Mouse (Mus musculus): Measurements from ENCODE around the gene Rgs11. TPM values are rescaled to one million over a fixed set of nuclear protein-coding genes. Genes with fewer than 3 reads are reported as not detected.

The Rgs11 gene
- polyA plus RNA-seq, 1 experiment from 2014 or later: 15.9 TPM

DNA sequence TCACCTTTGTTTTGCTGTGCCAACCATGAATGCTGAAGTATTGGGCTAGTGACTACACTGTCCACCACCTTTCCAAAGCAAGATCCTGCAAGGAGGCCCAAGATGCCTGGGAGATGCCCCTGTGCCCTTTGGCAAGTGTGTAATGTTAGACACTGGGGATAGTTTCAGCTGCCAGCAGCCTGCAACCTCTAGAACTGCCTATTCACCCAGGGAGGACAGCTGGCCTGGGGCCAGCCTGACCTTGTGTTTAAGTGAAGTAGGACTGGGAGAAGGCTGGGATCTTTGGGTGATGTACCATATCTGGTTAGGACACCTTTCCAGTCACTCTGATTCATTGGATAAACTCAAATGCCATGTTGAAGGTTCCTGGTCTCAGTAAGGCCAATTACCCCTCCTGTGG is 753 bp upstream of the Rgs11 start:
- no peak for ATAC-seq (ENCODE audit: low read depth)
- no peak overlapping the region; the same call in 1 of the 2 replicates for H3K4me2 ChIP-seq
- no peak overlapping the region for H3K27ac ChIP-seq (replicated peaks)
- peaks cover 35% of the 10 kb centered on the region for H3K4me1 ChIP-seq (replicated peaks)
- no peak overlapping the region for H3K4me3 ChIP-seq
- peaks cover 78% of the 10 kb centered on the region for H3K27me3 ChIP-seq
- no peak overlapping the region for H3K9ac ChIP-seq
- H3K36me3 ChIP-seq: peaks cover 14% of the 10 kb centered on the region
- no peaks in the 10 kb centered on the region for H3K9me3 ChIP-seq

DNA sequence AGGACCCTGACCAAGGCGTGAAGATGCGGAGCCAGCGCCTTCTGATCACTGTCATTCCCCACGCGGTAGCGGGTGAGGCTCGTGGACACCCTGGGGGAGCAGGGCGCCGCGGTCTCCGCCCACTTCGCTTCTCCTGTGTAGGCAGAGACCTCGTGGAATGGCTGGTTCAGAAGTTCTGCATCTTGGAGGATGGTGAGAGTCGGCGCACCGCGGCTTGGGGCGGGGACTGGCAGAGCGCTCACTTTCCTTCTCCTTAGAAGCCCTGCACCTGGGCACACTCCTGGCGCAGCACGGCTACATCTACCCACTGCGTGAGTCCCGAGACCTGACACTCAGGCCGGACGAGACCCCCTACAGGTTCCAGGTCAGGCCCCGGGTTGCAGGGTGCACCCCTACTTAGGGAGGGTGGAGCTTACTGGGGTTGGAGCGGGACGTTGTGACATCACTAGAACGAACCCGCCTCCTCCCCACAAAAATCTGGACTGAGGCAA is 615 bp downstream of the Rgs11 start:
- Histone ChIP-seq H3K9ac (peak overlapping the region; percentile 62), H3K27me3 (peaks cover 78% of the 10 kb centered on the region), H3K9me3 (no peaks in the 10 kb centered on the region), H3K4me1 (replicated peaks) (peaks cover 35% of the 10 kb centered on the region), H3K36me3 (peaks cover under 1% of the 10 kb centered on the region; the same call in 1 of the 2 replicates), H3K27ac (replicated peaks) (no peak overlapping the region), H3K4me3 (peak overlapping the region; percentile 42), H3K4me2 (peak overlapping the region; percentile 73)
- under 1% methylated on average over 30 of the region's 30 CpGs for WGBS
- ATAC-seq (ENCODE audit: low read depth): no peak

DNA sequence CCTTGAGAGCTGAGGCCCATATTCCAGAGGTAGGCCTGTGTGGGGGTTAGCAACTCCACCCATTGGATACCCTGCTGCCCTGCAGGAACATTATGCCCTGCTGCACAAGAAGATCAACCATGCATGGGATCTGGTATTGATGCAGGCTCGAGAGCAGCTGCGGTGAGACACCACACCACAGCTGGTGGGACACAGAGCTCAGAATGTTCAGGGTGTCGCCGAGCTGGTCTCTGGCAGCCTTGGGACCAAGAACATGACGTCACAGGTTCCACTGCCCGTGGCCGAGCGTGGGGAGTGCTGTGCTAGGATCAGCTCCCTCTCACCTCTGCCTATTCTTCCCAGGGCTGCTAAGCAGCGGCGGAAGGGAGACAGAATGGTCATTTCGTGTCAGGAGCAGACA is 2.0 kb downstream of the Rgs11 start:
- H3K9ac ChIP-seq: no peak overlapping the region
- ATAC-seq (ENCODE audit: low read depth): no peak
- 31% methylated on average over 11 of the region's 11 CpGs for WGBS
- no peak overlapping the region for H3K4me2 ChIP-seq
- peaks cover 35% of the 10 kb centered on the region for H3K4me1 ChIP-seq (replicated peaks)
- H3K27ac ChIP-seq (replicated peaks): no peak overlapping the region
- no peaks in the 10 kb centered on the region for H3K36me3 ChIP-seq
- peaks cover 64% of the 10 kb centered on the region for H3K27me3 ChIP-seq
- H3K4me3 ChIP-seq: no peak overlapping the region
- no peaks in the 10 kb centered on the region for H3K9me3 ChIP-seq

DNA sequence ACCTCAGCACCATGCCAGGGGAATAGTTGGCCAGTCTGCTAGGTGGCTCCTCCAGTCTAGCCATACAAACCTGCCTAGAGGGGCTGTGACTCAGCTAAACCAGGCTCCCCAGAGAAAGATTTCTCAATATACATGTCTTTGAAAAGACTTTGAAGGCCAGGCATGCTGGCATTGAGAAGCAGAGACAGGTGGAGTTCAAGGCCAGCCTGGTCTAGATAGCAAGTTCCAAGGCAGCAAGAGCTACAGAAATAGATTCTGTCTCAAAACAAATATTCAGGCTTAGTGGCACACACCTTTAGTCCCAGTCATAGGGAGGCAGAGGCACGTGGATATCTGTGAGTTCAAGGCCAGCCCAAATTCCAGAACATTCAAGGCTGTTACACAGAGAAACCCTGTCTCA is 3.6 kb downstream of the Rgs11 start:
- peaks cover 19% of the 10 kb centered on the region for H3K4me1 ChIP-seq (replicated peaks)
- no peak overlapping the region for H3K27ac ChIP-seq (replicated peaks)
- no peaks in the 10 kb centered on the region for H3K9me3 ChIP-seq
- WGBS: 55% methylated on average over 1 of the region's 1 CpGs
- H3K4me3 ChIP-seq: no peak overlapping the region
- peaks cover 48% of the 10 kb centered on the region for H3K27me3 ChIP-seq
- no peak overlapping the region for H3K4me2 ChIP-seq
- no peaks in the 10 kb centered on the region for H3K36me3 ChIP-seq
- H3K9ac ChIP-seq: no peak overlapping the region
- ATAC-seq (ENCODE audit: low read depth): no peak

DNA sequence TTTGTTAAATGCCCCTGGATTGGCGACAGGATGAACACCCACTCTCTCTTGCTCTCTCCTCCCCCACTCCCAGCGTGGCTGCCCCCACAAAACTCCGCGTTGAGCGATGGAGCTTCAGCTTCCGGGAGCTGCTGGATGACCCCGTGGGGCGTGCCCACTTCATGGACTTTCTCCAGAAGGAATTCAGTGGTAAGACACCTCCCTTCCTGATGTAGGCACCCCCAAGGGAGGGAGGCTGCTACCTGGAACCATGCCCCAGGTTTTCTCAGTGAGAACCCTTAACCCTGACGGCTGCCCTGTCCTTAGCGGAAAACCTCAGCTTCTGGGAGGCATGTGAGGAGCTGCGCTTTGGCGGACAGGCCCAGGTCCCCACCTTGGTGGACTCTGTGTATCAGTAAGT is 4.9 kb downstream of the Rgs11 start, which contains the start of gene Arhgdig:
Gene Arhgdig (minus strand): TSS at position 101 of the 400 bp plus-strand sequence.
- H3K9ac ChIP-seq: no peak within 1 kb of the TSS
- H3K4me2 ChIP-seq: no peak within 1 kb of the TSS
- peaks cover 35% of the 10 kb centered on the region for H3K27me3 ChIP-seq
- no peak within 1 kb of the TSS for H3K27ac ChIP-seq (replicated peaks)
- WGBS: 91% methylated on average over 12 of the region's 12 CpGs
- 0 out of 2 replicates have a peak, but pooled peaks cover 6% of the 10 kb centered on the region for H3K36me3 ChIP-seq
- H3K9me3 ChIP-seq: no peaks in the 10 kb centered on the region
- no peak for ATAC-seq (ENCODE audit: low read depth)
- peaks cover 11% of the 10 kb centered on the region for H3K4me1 ChIP-seq (replicated peaks)
- H3K4me3 ChIP-seq: no peak within 1 kb of the TSS

DNA sequence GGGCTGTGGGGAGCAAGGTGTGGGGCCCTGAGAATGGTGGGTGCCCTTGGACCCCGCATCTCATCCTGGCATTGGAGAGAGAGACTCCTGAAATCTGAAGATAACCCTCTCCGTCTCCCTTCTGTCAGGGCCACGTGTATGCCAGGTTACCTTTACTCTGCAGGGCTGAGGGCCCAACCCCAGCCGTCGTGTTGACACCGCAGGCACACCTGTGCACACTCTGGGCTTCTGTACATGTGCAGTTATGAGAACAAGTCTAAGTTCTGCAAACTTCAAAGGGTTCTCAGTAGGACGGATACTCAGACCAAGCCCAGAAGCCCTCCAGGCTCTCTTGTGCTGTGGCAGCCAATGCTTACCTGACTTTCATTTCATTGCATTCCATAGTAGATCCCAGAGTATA is 9.5 kb downstream of the Rgs11 start:
- H3K9me3 ChIP-seq: no peaks in the 10 kb centered on the region
- no peak for ATAC-seq (ENCODE audit: low read depth)
- H3K9ac ChIP-seq: no peak overlapping the region
- no peak overlapping the region for H3K27ac ChIP-seq (replicated peaks)
- H3K36me3 ChIP-seq: peaks cover 38% of the 10 kb centered on the region
- H3K4me3 ChIP-seq: no peak overlapping the region
- H3K27me3 ChIP-seq: no peaks in the 10 kb centered on the region
- 97% methylated on average over 7 of the region's 7 CpGs for WGBS
- no peaks in the 10 kb centered on the region for H3K4me1 ChIP-seq (replicated peaks)
- H3K4me2 ChIP-seq: no peak overlapping the region

DNA sequence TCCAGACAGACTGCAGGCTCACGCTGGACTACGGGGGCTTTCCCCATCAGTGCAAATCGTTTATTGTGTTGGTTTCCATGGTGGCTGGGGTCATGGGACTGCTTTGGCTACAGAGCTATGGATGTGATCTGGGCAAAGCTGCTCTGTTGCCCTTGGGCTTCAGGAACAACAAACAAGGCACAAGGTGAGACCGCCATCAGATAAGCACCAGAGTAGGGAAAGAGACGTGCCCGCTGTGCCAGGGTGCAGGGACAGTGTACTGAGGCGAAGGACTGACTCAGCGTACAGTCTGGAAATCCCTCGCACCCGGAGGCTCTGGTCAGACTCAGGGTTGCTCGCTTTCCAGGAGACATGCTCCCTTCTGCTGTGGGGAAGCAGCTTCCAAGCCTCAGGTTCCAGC is 9.9 kb downstream of the Rgs11 start:
- Histone ChIP-seq H3K4me1 (replicated peaks) (no peaks in the 10 kb centered on the region), H3K4me2 (no peak overlapping the region), H3K9me3 (no peaks in the 10 kb centered on the region), H3K36me3 (peaks cover 42% of the 10 kb centered on the region), H3K4me3 (no peak overlapping the region), H3K27me3 (no peaks in the 10 kb centered on the region), H3K27ac (replicated peaks) (no peak overlapping the region), H3K9ac (no peak overlapping the region)
- WGBS: 89% methylated on average over 11 of the region's 11 CpGs
- no peak for ATAC-seq (ENCODE audit: low read depth)

DNA sequence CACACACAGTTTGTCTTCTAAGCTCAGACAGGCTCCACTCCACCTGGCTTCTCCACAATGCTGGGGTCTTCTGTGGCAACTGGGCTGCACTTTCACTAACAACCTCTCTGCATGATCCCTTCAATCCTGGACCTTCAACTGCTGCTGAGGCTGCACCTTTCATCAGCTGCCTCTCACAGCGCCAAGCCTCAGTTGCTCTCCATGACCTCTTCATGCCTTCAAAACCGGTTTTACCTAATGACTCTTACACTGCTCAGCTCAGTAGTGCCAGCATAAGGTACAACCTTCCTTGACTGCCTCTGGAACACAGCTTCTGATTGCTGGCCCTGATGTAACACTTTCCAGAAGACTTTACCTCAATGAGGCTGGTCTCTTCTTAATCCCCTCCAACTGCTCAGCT is 18.8 kb downstream of the Rgs11 start:
- Histone ChIP-seq H3K27me3 (no peaks in the 10 kb centered on the region), H3K4me2 (no peak overlapping the region), H3K27ac (replicated peaks) (no peak overlapping the region), H3K4me3 (no peak overlapping the region), H3K4me1 (replicated peaks) (no peaks in the 10 kb centered on the region), H3K36me3 (peaks cover 24% of the 10 kb centered on the region), H3K9ac (no peak overlapping the region), H3K9me3 (no peaks in the 10 kb centered on the region)
- 67% methylated on average over 2 of the region's 2 CpGs for WGBS
- ATAC-seq (ENCODE audit: low read depth): no peak

DNA sequence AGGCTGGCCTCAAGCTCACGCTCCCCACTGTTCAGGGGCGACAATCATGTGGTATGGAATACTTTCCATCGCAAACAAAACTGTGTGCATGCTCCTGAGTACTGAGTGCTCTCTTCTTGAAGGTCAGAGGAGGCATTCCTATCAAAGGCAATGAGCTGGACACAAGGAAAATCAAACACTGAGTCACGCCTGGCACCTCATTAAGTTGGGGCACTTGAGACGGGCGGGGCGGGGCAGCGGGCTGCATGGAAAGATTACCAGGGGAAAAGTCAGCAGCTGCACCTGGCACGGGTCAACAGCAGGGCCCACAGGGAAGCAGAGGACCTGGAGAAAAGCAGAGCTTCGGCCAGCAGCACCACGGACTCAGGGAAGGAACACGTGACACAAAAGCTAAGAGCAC is 22.4 kb downstream of the Rgs11 start:
- WGBS: 83% methylated on average over 12 of the region's 12 CpGs
- H3K9me3 ChIP-seq: no peaks in the 10 kb centered on the region
- H3K4me2 ChIP-seq: no peak overlapping the region
- H3K4me1 ChIP-seq (replicated peaks): no peaks in the 10 kb centered on the region
- H3K27ac ChIP-seq (replicated peaks): no peak overlapping the region
- H3K9ac ChIP-seq: no peak overlapping the region
- H3K27me3 ChIP-seq: no peaks in the 10 kb centered on the region
- no peak overlapping the region for H3K4me3 ChIP-seq
- peaks cover under 1% of the 10 kb centered on the region; the same call in 1 of the 2 replicates for H3K36me3 ChIP-seq
- no peak for ATAC-seq (ENCODE audit: low read depth)

DNA sequence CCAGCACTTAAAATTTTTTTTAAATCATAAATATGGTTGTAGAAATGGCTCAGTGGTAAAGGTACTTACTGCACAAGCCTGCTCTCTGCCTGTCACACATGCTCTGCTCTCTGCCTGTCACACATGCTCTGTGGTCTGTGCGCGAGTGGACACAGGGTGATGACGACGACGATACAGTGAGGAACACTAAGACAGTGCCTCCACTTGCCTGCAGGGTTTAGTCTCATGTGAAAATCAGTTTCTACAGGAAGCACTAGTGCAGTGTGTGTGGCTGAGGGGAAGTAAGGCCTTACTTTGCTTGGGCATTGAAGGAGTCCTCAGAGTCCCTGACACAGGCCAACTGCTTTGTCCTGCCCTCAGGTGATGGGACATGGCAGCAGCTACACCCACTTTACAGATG is 27.0 kb downstream of the Rgs11 start:
- H3K9ac ChIP-seq: no peak overlapping the region
- no peaks in the 10 kb centered on the region for H3K9me3 ChIP-seq
- 0 out of 2 replicates have a peak, but pooled peaks cover 7% of the 10 kb centered on the region for H3K36me3 ChIP-seq
- no peak overlapping the region for H3K4me3 ChIP-seq
- no peaks in the 10 kb centered on the region for H3K4me1 ChIP-seq (replicated peaks)
- 97% methylated on average over 5 of the region's 5 CpGs for WGBS
- H3K4me2 ChIP-seq: no peak overlapping the region
- no peak for ATAC-seq (ENCODE audit: low read depth)
- no peak overlapping the region for H3K27ac ChIP-seq (replicated peaks)
- H3K27me3 ChIP-seq: no peaks in the 10 kb centered on the region

DNA sequence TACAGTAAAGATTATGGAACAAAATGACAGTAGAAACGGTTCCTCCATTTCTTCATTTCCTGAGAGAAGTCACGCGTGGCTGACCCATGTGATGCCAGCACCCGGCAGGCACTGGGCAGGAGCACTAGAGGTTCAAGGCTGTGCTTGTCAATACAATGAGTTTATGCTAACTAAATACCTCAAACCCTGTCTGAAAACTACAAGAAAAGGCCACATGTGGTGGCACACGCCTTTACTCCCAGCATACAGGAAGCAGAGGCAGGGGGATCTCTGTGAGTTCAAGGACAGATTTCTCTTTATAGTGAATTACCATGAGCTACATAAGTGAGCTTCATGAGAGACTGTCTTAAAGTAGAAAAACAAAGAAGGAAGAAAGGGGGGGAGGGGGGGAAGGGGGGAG is 28.4 kb downstream of the Rgs11 start:
- WGBS: 92% methylated on average over 5 of the region's 5 CpGs
- H3K9ac ChIP-seq: no peak overlapping the region
- no peaks in the 10 kb centered on the region for H3K9me3 ChIP-seq
- H3K27me3 ChIP-seq: no peaks in the 10 kb centered on the region
- H3K4me3 ChIP-seq: no peak overlapping the region
- H3K27ac ChIP-seq (replicated peaks): no peak overlapping the region
- H3K4me1 ChIP-seq (replicated peaks): peaks cover 14% of the 10 kb centered on the region
- 0 out of 2 replicates have a peak, but pooled peaks cover 7% of the 10 kb centered on the region for H3K36me3 ChIP-seq
- no peak for ATAC-seq (ENCODE audit: low read depth)
- H3K4me2 ChIP-seq: no peak overlapping the region

DNA sequence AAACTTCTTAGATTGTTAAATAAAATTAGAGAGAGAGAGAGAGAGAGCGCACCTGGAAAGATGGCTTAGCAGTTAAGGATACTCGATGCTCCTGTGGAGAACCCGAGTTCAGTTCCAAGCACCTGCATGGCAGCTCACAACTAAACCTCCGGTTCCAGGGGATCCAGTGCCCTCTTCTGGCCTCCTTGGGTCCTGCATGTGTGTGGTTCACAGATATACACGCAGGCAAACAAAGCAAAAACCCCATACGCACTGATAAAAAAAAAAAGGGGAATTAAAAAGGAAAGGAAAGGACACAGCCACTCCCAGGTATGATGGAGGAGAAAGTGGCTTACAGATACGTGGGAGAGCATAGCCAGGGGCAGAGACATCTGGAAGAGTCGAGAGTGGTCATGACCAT is 30.1 kb downstream of the Rgs11 start:
- Histone ChIP-seq H3K4me3 (no peak overlapping the region), H3K36me3 (0 out of 2 replicates have a peak, but pooled peaks cover 7% of the 10 kb centered on the region), H3K9me3 (no peaks in the 10 kb centered on the region), H3K4me1 (replicated peaks) (peaks cover 14% of the 10 kb centered on the region), H3K4me2 (no peak overlapping the region), H3K27ac (replicated peaks) (no peak overlapping the region), H3K9ac (no peak overlapping the region), H3K27me3 (no peaks in the 10 kb centered on the region)
- WGBS: 76% methylated on average over 8 of the region's 8 CpGs
- no peak for ATAC-seq (ENCODE audit: low read depth)

DNA sequence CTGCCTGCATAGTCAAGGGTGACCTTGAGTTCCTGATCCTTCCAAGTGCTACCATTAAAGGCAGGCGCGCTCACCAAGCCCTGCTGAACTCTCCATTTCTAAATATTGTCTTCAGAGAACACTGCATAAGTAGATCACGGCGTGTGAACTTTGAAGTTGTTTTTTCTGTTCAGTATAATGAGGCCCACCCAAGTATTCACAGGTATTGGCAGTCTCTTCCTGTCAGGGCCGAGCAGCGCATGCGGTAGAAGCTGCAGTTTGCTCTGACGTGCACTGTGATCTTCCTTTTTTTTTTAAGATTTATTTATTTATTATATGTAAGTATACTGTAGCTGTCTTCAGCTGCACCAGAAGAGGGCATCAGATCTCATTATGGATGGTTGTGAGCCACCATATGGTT is 31.6 kb downstream of the Rgs11 start:
- Histone ChIP-seq H3K4me2 (no peak overlapping the region), H3K9me3 (no peaks in the 10 kb centered on the region), H3K27me3 (no peaks in the 10 kb centered on the region), H3K4me1 (replicated peaks) (peaks cover 14% of the 10 kb centered on the region), H3K36me3 (0 out of 2 replicates have a peak, but pooled peaks cover 7% of the 10 kb centered on the region), H3K4me3 (no peak overlapping the region), H3K9ac (no peak overlapping the region), H3K27ac (replicated peaks) (no peak overlapping the region)
- ATAC-seq (ENCODE audit: low read depth): no peak
- WGBS: 91% methylated on average over 8 of the region's 8 CpGs
